Mouse (Mus musculus) cortical plate, adult 2 months (tissue): ENCODE results near the gene Hlcs.

ENCODE experiments used
- CTCF ChIP-seq: fragments of 200-500 bp; IDR thresholded peaks from 2 replicates; pipeline ENCODE4 v1.5.1; 2011; ENCODE audit warnings: mild to moderate bottlenecking, control low read depth, low read length; ENCODE audit not compliant: insufficient read depth; ENCODE audit errors: extremely low read depth
- POLR2A ChIP-seq: fragments of 200-500 bp; IDR thresholded peaks from 2 replicates; pipeline ENCODE4 v1.6.1; 2011; ENCODE audit warnings: mild to moderate bottlenecking, low read length, control low read depth; ENCODE audit not compliant: insufficient read depth; ENCODE audit errors: extremely low read depth

- no peak for TF ChIP-seq POLR2A
- no peak for TF ChIP-seq CTCF
Observed at GRCm38 (mm10) chr16:94347080-94347731, 33.8 kb upstream of the Hlcs start.
